Mouse (Mus musculus) MEL (cell line): ENCODE measurements at regions not wholly inside any gene's neighbourhood (a gene's known extent, or its start where the extent isn't known, plus 50 kb on each side); places are given as distances from the start of the nearest gene placed in this dataset.

Experiments
- DNase-seq: peaks from one replicate; pipeline ENCODE4 v3.0.0; 2011; ENCODE audit warnings: low read depth, low spot score
- H3K27ac ChIP-seq: 2 replicates; pipeline ENCODE4 v1.5.1; 2012; ENCODE audit warnings: low read depth, mild to moderate bottlenecking, control low read depth, low read length, moderate library complexity; ENCODE audit not compliant: control insufficient read depth
- H3K27me3 ChIP-seq, 2 experiments: fragments of 150-350 bp in 1 of 2; sonication (generic) in 1 of 2; 2 replicates each; pipeline ENCODE4 v1.6.1; 2012; ENCODE audit warnings: low read length in 2 of 2, mild to moderate bottlenecking in 2 of 2, improper control_type of control experiment in 1 of 2, moderate library complexity in 1 of 2; ENCODE audit not compliant: insufficient read depth in 2 of 2, control insufficient read depth in 1 of 2
- H3K36me3 ChIP-seq, 2 experiments: 2 replicates each; pipeline ENCODE4 v1.6.1; 2012 to 2014; ENCODE audit warnings: low read length in 2 of 2, improper control_type of control experiment in 1 of 2, inconsistent platforms in 1 of 2, mild to moderate bottlenecking in 1 of 2; ENCODE audit not compliant: insufficient read depth in 2 of 2, control insufficient read depth in 1 of 2
- H3K4me1 ChIP-seq, 2 experiments: fragments of 150-350 bp in 1 of 2; sonication (generic) in 1 of 2; 2 replicates each; pipeline ENCODE4 v1.6.1; 2012; ENCODE audit warnings: low read length in 2 of 2, improper control_type of control experiment in 1 of 2, mild to moderate bottlenecking in 1 of 2; ENCODE audit not compliant: insufficient read depth in 2 of 2, control insufficient read depth in 1 of 2
- H3K4me3 ChIP-seq, 2 experiments: fragments of 150-350 bp in 1 of 2; sonication (generic) in 1 of 2; 2 replicates each; pipeline ENCODE4 v1.5.1; 2012; ENCODE audit warnings: low read depth in 2 of 2, low read length in 2 of 2, mild to moderate bottlenecking in 2 of 2, moderate library complexity in 2 of 2, control low read depth in 1 of 2, improper control_type of control experiment in 1 of 2; ENCODE audit not compliant: control insufficient read depth in 1 of 2, insufficient read depth in 1 of 2
- H3K79me2 ChIP-seq: 2 replicates; pipeline ENCODE4 v1.6.1; 2012; ENCODE audit warnings: mild to moderate bottlenecking, low read length, moderate library complexity; ENCODE audit not compliant: control insufficient read depth, poor library complexity, insufficient read depth
- H3K9ac ChIP-seq: 2 replicates; pipeline ENCODE4 v1.6.1; 2012; ENCODE audit warnings: low read depth, mild to moderate bottlenecking, control low read depth, low read length, moderate library complexity; ENCODE audit not compliant: control insufficient read depth, poor library complexity, severe bottlenecking
- H3K9me3 ChIP-seq: fragments of 150-350 bp; sonication (generic); replicated peaks from 2 replicates; pipeline ENCODE4 v1.6.1; 2012; ENCODE audit warnings: mild to moderate bottlenecking, low read length, improper control_type of control experiment, moderate library complexity; ENCODE audit not compliant: insufficient read depth
- BHLHE40 ChIP-seq: IDR thresholded peaks from 2 replicates; pipeline ENCODE4 v1.6.1; 2012; ENCODE audit warnings: low read depth, mild to moderate bottlenecking, inconsistent platforms, low read length, improper control_type of control experiment, borderline replicate concordance
- CHD1 ChIP-seq: IDR thresholded peaks from 2 replicates; pipeline ENCODE4 v1.6.1; 2012; ENCODE audit warnings: low read depth, mild to moderate bottlenecking, inconsistent platforms, low read length, improper control_type of control experiment
- CHD2 ChIP-seq: IDR thresholded peaks from 2 replicates; pipeline ENCODE4 v1.6.1; 2011; ENCODE audit warnings: low read length, improper control_type of control experiment
- CTCF ChIP-seq, 3 experiments: IDR thresholded peaks in 2 of 3; conservative IDR thresholded peaks in 1 of 3; 2 replicates each; pipeline ENCODE4 v1.5.1; 2011 to 2012; ENCODE audit warnings: low read length in 3 of 3, low read depth in 2 of 3, mild to moderate bottlenecking in 2 of 3, improper control_type of control experiment in 1 of 3, inconsistent platforms in 1 of 3, mixed read lengths in 1 of 3, moderate library complexity in 1 of 3; ENCODE audit not compliant: control insufficient read depth in 1 of 3, insufficient read depth in 1 of 3, poor library complexity in 1 of 3, severe bottlenecking in 1 of 3
- ELF1 ChIP-seq: IDR thresholded peaks from 2 replicates; pipeline ENCODE4 v1.6.1; 2014; ENCODE audit warnings: low read depth, mild to moderate bottlenecking, inconsistent platforms, low read length, improper control_type of control experiment, moderate library complexity
- GABPA ChIP-seq: IDR thresholded peaks from 2 replicates; pipeline ENCODE4 v1.6.1; 2012; ENCODE audit warnings: low read depth, mild to moderate bottlenecking, inconsistent platforms, low read length, improper control_type of control experiment, moderate library complexity
- JUND ChIP-seq: IDR thresholded peaks from 2 replicates; pipeline ENCODE4 v1.6.1; 2011; ENCODE audit warnings: low read depth, mild to moderate bottlenecking, improper control_type of control experiment, low read length
- KAT2A ChIP-seq: conservative IDR thresholded peaks from 2 replicates; pipeline ENCODE4 v1.6.1; 2012; ENCODE audit warnings: low read depth, low read length, improper control_type of control experiment, inconsistent platforms
- MAFK ChIP-seq: IDR thresholded peaks from 2 replicates; pipeline ENCODE4 v1.6.1; 2011; ENCODE audit warnings: low read depth, mild to moderate bottlenecking, low read length, improper control_type of control experiment, borderline replicate concordance
- MAX ChIP-seq: IDR thresholded peaks from 2 replicates; pipeline ENCODE4 v1.6.1; 2011; ENCODE audit warnings: low read length, improper control_type of control experiment
- MAZ ChIP-seq: IDR thresholded peaks from 2 replicates; pipeline ENCODE4 v1.6.1; 2012; ENCODE audit warnings: low read depth, mild to moderate bottlenecking, inconsistent platforms, low read length, improper control_type of control experiment
- MEF2A ChIP-seq: IDR thresholded peaks from 2 replicates; pipeline ENCODE4 v1.6.1; 2014; ENCODE audit warnings: low read depth, mild to moderate bottlenecking, inconsistent platforms, low read length, improper control_type of control experiment; ENCODE audit not compliant: poor library complexity, insufficient replicate concordance, severe bottlenecking; ENCODE audit errors: extremely low read depth
- MXI1 ChIP-seq: IDR thresholded peaks from 2 replicates; pipeline ENCODE4 v1.6.1; 2011; ENCODE audit warnings: mild to moderate bottlenecking, low read depth, low read length, improper control_type of control experiment
- MYC ChIP-seq: IDR thresholded peaks from 2 replicates; pipeline ENCODE4 v1.6.1; 2011; ENCODE audit warnings: low read depth, mild to moderate bottlenecking, low read length, improper control_type of control experiment, moderate library complexity
- POLR2AphosphoS2 ChIP-seq: IDR thresholded peaks from 2 replicates; pipeline ENCODE4 v1.6.1; 2011; ENCODE audit warnings: low read length, improper control_type of control experiment
- POLR2AphosphoS5 ChIP-seq: IDR thresholded peaks from 2 replicates; pipeline ENCODE4 v1.6.1; 2012; ENCODE audit warnings: low read depth, borderline replicate concordance, mild to moderate bottlenecking, inconsistent platforms, low read length, moderate library complexity, mixed read lengths
- RCOR1 ChIP-seq: IDR thresholded peaks from 2 replicates; pipeline ENCODE4 v1.6.1; 2012; ENCODE audit warnings: low read depth, mild to moderate bottlenecking, inconsistent platforms, low read length, improper control_type of control experiment
- TBP ChIP-seq: IDR thresholded peaks from 2 replicates; pipeline ENCODE4 v1.8.0; 2011; ENCODE audit warnings: low read depth, low read length, improper control_type of control experiment
- UBTF ChIP-seq: IDR thresholded peaks from 2 replicates; pipeline ENCODE4 v1.6.1; 2012; ENCODE audit warnings: low read depth, mild to moderate bottlenecking, inconsistent platforms, low read length, improper control_type of control experiment, moderate library complexity, borderline replicate concordance; ENCODE audit not compliant: insufficient read depth
- USF1 ChIP-seq: IDR thresholded peaks from 2 replicates; pipeline ENCODE4 v1.6.1; 2014; ENCODE audit warnings: low read depth, mild to moderate bottlenecking, inconsistent platforms, low read length, improper control_type of control experiment, moderate library complexity
- ZC3H11A ChIP-seq: IDR thresholded peaks from 2 replicates; pipeline ENCODE4 v1.6.1; 2012; ENCODE audit warnings: low read depth, mild to moderate bottlenecking, inconsistent platforms, low read length, improper control_type of control experiment

- Histone ChIP-seq H3K4me3 (no peak overlapping the region), H3K36me3 (no peaks in the 10 kb centered on the region), H3K27ac (no peak overlapping the region), H3K9me3 (no peaks in the 10 kb centered on the region), H3K4me1 (no peaks in the 10 kb centered on the region), H3K27me3 (no peaks in the 10 kb centered on the region), H3K79me2 (no peaks in the 10 kb centered on the region), H3K9ac (no peak overlapping the region)
- DNase-seq = no peak
- TF ChIP-seq BHLHE40 (no peak), MXI1 (no peak), MAX (no peak), USF1 (no peak), RCOR1 (no peak), MAFK (no peak), POLR2AphosphoS5 (no peak)
These were observed 60.2 kb upstream of the Cox10 start for GRCm38 (mm10) chr11:64139483-64139882.

- Histone ChIP-seq H3K4me3 (no peak overlapping the region), H3K9ac (no peak overlapping the region), H3K9me3 (no peaks in the 10 kb centered on the region), H3K27ac (no peak overlapping the region), H3K27me3 (no peaks in the 10 kb centered on the region), H3K79me2 (no peaks in the 10 kb centered on the region), H3K4me1 (no peaks in the 10 kb centered on the region), H3K36me3 (no peaks in the 10 kb centered on the region)
- DNase-seq = no peak
- TF ChIP-seq KAT2A (no peak), POLR2AphosphoS2 (no peak), MXI1 (no peak)
These were observed 59.7 kb upstream of the Cox10 start for GRCm38 (mm10) chr11:64138934-64139333.

DNA sequence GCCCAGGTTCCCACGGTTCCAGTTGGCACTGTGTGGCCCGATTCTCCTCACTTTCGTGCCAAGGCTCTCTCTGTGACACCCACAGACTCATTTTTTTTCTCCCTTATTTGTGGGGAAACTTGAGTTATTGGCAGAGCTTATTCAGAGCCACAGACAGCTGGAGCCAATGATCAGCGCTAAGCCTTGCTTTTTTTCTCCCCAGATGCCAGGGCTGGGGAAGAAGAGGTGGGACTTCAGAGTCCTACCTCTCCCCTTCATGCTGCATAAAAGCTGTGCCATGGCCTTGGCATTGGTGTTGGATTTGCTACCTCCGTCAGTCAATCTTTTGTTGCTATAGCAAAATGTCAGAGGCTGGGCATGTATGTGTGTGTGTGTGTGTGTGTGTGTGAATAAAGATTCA lies 56.5 kb upstream of the Cox10 start:
- no peak overlapping the region for H3K4me3 ChIP-seq
- H3K9ac ChIP-seq = no peak overlapping the region
- H3K4me1 ChIP-seq = no peaks in the 10 kb centered on the region
- no peaks in the 10 kb centered on the region for H3K27me3 ChIP-seq
- no peaks in the 10 kb centered on the region for H3K79me2 ChIP-seq
- no peaks in the 10 kb centered on the region for H3K9me3 ChIP-seq
- no peak for DNase-seq
- H3K36me3 ChIP-seq = no peaks in the 10 kb centered on the region
- H3K27ac ChIP-seq = no peak overlapping the region
- no peak for TF ChIP-seq RCOR1
- TF ChIP-seq MXI1 = no peak
- TF ChIP-seq JUND = no peak
- no peak for TF ChIP-seq MAX
- TF ChIP-seq CTCF (IDR thresholded peaks at IDR 0.05 in 2 of 3, conservative IDR thresholded peaks at IDR 0.05 in 1 of 3; ENCODE audit: control insufficient read depth in 1 of 3, insufficient read depth in 1 of 3, low read depth in 2 of 3, low read length in 3 of 3, poor library complexity in 1 of 3, severe bottlenecking in 1 of 3) = no peak
- TF ChIP-seq MYC = no peak
- no peak for TF ChIP-seq CHD1
- TF ChIP-seq ZC3H11A = no peak
- no peak for TF ChIP-seq MAZ
- TF ChIP-seq TBP = no peak
- TF ChIP-seq UBTF = no peak
- TF ChIP-seq MEF2A = no peak
- TF ChIP-seq CHD2 = no peak
- TF ChIP-seq GABPA = no peak
- no peak for TF ChIP-seq ELF1
